Mouse (Mus musculus) ES-E14 (cell line): ENCODE measurements around the gene Gps2. TPM values are rescaled to one million over a fixed set of nuclear protein-coding genes. Genes with fewer than 3 reads are reported as not detected.
"Not testable (repeated sequence)": the region's sequence is repeated elsewhere in the genome, so short reads cannot be mapped to it uniquely, and the experiment has no call there.

Experiments used
- DNase-seq: peaks from one replicate; pipeline ENCODE4 v3.0.0-alpha.2; 2013; ENCODE audit warnings: low read depth, low spot score
- H3K27ac ChIP-seq: 2 replicates; pipeline ENCODE4 v1.5.1; 2012; ENCODE audit warnings: low read depth, mild to moderate bottlenecking, low read length, moderate library complexity, mixed read lengths; ENCODE audit not compliant: poor library complexity, insufficient read depth, severe bottlenecking
- H3K36me3 ChIP-seq: 2 replicates; pipeline ENCODE4 v1.6.1; 2012; ENCODE audit warnings: mild to moderate bottlenecking, low read length, moderate library complexity, mixed read lengths; ENCODE audit not compliant: control insufficient read depth, poor library complexity, insufficient read depth, severe bottlenecking
- H3K4me1 ChIP-seq, 2 experiments: fragments of 150-350 bp in 1 of 2; sonication (generic) in 1 of 2; 2 replicates each; pipeline ENCODE4 v1.6.1; 2012; ENCODE audit warnings: low read length in 2 of 2, mild to moderate bottlenecking in 1 of 2, mixed read lengths in 1 of 2; ENCODE audit not compliant: control insufficient read depth in 2 of 2, insufficient read depth in 2 of 2, poor library complexity in 1 of 2
- H3K4me3 ChIP-seq, 2 experiments: fragments of 150-350 bp in 1 of 2; sonication (generic) in 1 of 2; 2 replicates each; pipeline ENCODE4 v1.5.1; 2012; ENCODE audit warnings: low read length in 2 of 2, low read depth in 1 of 2, mild to moderate bottlenecking in 1 of 2, mixed read lengths in 1 of 2; ENCODE audit not compliant: insufficient read depth in 1 of 2, poor library complexity in 1 of 2, severe bottlenecking in 1 of 2
- H3K9ac ChIP-seq: 2 replicates; pipeline ENCODE4 v1.6.1; 2012; ENCODE audit warnings: low read depth, mild to moderate bottlenecking, low read length, mixed read lengths; ENCODE audit not compliant: poor library complexity, insufficient read depth, severe bottlenecking
- H3K9me3 ChIP-seq: fragments of 150-350 bp; sonication (generic); 2 replicates; pipeline ENCODE4 v1.6.1; 2012; ENCODE audit warnings: low read depth, mild to moderate bottlenecking, low read length; ENCODE audit not compliant: control insufficient read depth, insufficient read depth
- CHD2 ChIP-seq: IDR thresholded peaks from 2 replicates; pipeline ENCODE4 v1.6.1; 2014; ENCODE audit warnings: mild to moderate bottlenecking, low read depth, low read length, inconsistent platforms
- HCFC1 ChIP-seq: IDR thresholded peaks from 2 replicates; pipeline ENCODE4 v1.6.1; 2012; ENCODE audit warnings: low read length, inconsistent platforms, borderline replicate concordance; ENCODE audit not compliant: insufficient read depth
- MAFK ChIP-seq: IDR thresholded peaks from 2 replicates; pipeline ENCODE4 v1.6.1; 2014; ENCODE audit warnings: mild to moderate bottlenecking, low read depth, low read length, inconsistent platforms; ENCODE audit not compliant: insufficient read depth
- ZC3H11A ChIP-seq: IDR thresholded peaks from 2 replicates; pipeline ENCODE4 v1.6.1; 2012; ENCODE audit warnings: low read depth, mild to moderate bottlenecking, inconsistent platforms, low read length, borderline replicate concordance
- ZNF384 ChIP-seq: IDR thresholded peaks from 2 replicates; pipeline ENCODE4 v1.6.1; 2012; ENCODE audit warnings: low read depth, low read length, inconsistent platforms
- in situ Hi-C, 2 experiments: fragments of 600-800 bp; cut with MboI; formaldehyde crosslinking; loops; one replicate each; pipeline ENCODE4 v1.15.1; 2025; ENCODE audit warnings: low sequenced_read_pairs in 2 of 2, inconsistent platforms in 1 of 2; ENCODE audit not compliant: unreplicated experiment in 2 of 2
- total RNA-seq: library from RNA; depleted of rRNA; stranded (reverse); fragments of 300-350 nt; gene quantifications from 2 replicates; pipeline ENCODE4 v1.2.3, GENCODE M21; 2012

Gps2 gene
- total RNA-seq, 1 experiment, result 15.5 TPM

- no peak overlapping the region for H3K9ac ChIP-seq
- TF ChIP-seq ZNF384 (no peak), CHD2 (no peak), HCFC1 (no peak), MAFK (no peak), ZC3H11A (no peak)
- in situ Hi-C loops, result no loop called here
- DNase-seq, result no peak
- H3K27ac ChIP-seq, result no peak overlapping the region
- peaks cover 65% of the 10 kb centered on the region for H3K36me3 ChIP-seq
- no peaks in the 10 kb centered on the region for H3K9me3 ChIP-seq
- peaks cover 0 to 17% of the 10 kb centered on the region in 2 experiments; a peak in 1 of 4 replicates for H3K4me1 ChIP-seq
- H3K4me3 ChIP-seq, result no peak overlapping the region
Observed at GRCm38 (mm10) chr11:69915667-69916627, 2.3 kb downstream of the Gps2 start.

- Histone ChIP-seq H3K36me3 (peaks cover 56% of the 10 kb centered on the region), H3K4me1 (peaks cover 0 to 17% of the 10 kb centered on the region in 2 experiments; a peak in 1 of 4 replicates)
- H3K27ac ChIP-seq, H3K9me3 ChIP-seq, in situ Hi-C loops, H3K4me3 ChIP-seq, H3K9ac ChIP-seq, DNase-seq: not testable (repeated sequence)
Observed at GRCm38 (mm10) chr11:69916652-69917378, 3.1 kb downstream of the Gps2 start.

- TF ChIP-seq ZC3H11A (no peak), ZNF384 (no peak), MAFK (no peak), CHD2 (no peak), HCFC1 (no peak)
- Histone ChIP-seq H3K4me3 (no peak overlapping the region), H3K27ac (no peak overlapping the region), H3K9me3 (no peaks in the 10 kb centered on the region), H3K4me1 (peaks cover 0 to 17% of the 10 kb centered on the region in 2 experiments; a peak in 1 of 4 replicates), H3K36me3 (peaks cover 53% of the 10 kb centered on the region), H3K9ac (no peak overlapping the region)
- in situ Hi-C loops, result no loop called here
- no peak for DNase-seq
Observed at GRCm38 (mm10) chr11:69917379-69917948, 3.8 kb downstream of the Gps2 start.

- Histone ChIP-seq H3K4me1 (peaks cover 0 to 16% of the 10 kb centered on the region in 2 experiments; a peak in 1 of 4 replicates), H3K27ac (no peak overlapping the region), H3K9ac (no peak overlapping the region), H3K36me3 (peaks cover 52% of the 10 kb centered on the region), H3K9me3 (no peaks in the 10 kb centered on the region), H3K4me3 (no peak overlapping the region; a peak in 1 of 4 replicates)
- TF ChIP-seq MAFK, result no peak
- no peak for TF ChIP-seq HCFC1
- TF ChIP-seq CHD2, result no peak
- no peak for TF ChIP-seq ZNF384
- no peak for TF ChIP-seq ZC3H11A
- DNase-seq, result no peak
- in situ Hi-C loops, result no loop called here
Observed at GRCm38 (mm10) chr11:69918118-69918517, 4.4 kb downstream of the Gps2 start.
